Mouse (Mus musculus): ENCODE data around the gene Stx8. TPM values are rescaled to one million over a fixed set of nuclear protein-coding genes. Genes with fewer than 3 reads are reported as not detected.

Gene Stx8
- polyA plus RNA-seq, 1 experiment from 2014 or later: 59.2 TPM

DNA sequence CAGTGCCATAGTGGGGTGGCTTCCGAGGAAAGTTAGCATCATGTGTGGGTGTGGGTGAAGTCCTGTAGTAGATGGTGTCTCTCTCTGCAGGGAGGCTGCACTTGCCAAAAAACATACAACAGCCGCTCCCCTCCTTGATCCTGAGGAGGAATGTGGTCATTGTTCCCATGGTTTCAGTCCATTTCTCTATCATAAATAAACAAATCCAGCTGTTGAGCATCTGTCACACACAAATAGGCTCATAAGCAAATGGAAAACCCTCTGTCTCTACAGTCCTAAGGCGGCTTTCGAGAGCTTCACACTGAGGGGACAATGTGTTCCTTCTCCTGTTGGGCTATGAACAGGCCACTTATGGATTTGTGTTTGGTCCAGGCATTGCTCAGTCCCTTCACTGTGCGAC is 56.9 kb downstream of the Stx8 start:
- Histone ChIP-seq H3K4me3 (no peak overlapping the region), H3K27me3 (no peaks in the 10 kb centered on the region), H3K9ac (no peak overlapping the region), H3K36me3 (no peaks in the 10 kb centered on the region), H3K4me1 (0 out of 2 replicates have a peak, but pooled peaks cover 11% of the 10 kb centered on the region), H3K4me2 (replicated peaks) (no peak overlapping the region), H3K9me3 (no peaks in the 10 kb centered on the region), H3K27ac (no peak overlapping the region)
- ATAC-seq (ENCODE audit: insufficient number of reproducible peaks, insufficient read depth, low FRiP score, low TSS enrichment): no peak
- WGBS: 71% methylated on average over 5 of the region's 5 CpGs

DNA sequence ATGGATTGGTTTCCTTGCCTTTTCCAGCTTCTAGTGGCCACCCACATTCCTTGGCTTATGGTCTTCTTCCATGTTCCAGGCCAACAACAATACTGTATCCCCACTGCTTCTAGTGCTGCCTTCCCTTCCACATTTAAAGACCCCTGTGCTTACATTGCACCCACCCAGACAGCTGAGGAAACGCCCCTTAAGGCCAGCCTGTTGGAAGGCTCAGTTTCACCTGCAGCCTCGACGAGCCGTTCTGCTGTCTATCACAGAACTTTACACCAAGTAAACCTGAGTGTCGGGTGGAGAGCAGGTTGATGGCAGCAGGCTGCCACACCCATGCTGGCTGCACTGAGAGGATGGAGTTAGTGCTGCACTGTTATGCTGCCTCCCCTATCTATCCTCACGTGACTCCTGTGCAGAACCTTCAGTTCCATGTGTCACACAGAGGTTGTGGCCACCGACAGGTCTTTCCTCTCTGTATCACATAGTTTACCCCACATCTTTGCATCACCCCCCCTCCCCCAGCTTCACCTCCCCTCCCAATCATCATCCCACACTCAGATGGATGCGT is 57.9 kb downstream of the Stx8 start:
- H3K27me3 ChIP-seq: no peaks in the 10 kb centered on the region
- no peak for ATAC-seq (ENCODE audit: insufficient number of reproducible peaks, insufficient read depth, low FRiP score, low TSS enrichment)
- no peak overlapping the region for H3K4me2 ChIP-seq (replicated peaks)
- H3K9me3 ChIP-seq: no peaks in the 10 kb centered on the region
- no peaks in the 10 kb centered on the region for H3K36me3 ChIP-seq
- no peak overlapping the region for H3K4me3 ChIP-seq
- no peak overlapping the region for H3K27ac ChIP-seq
- 70% methylated on average over 8 of the region's 8 CpGs for WGBS
- no peak overlapping the region for H3K9ac ChIP-seq
- 0 out of 2 replicates have a peak, but pooled peaks cover 11% of the 10 kb centered on the region for H3K4me1 ChIP-seq

DNA sequence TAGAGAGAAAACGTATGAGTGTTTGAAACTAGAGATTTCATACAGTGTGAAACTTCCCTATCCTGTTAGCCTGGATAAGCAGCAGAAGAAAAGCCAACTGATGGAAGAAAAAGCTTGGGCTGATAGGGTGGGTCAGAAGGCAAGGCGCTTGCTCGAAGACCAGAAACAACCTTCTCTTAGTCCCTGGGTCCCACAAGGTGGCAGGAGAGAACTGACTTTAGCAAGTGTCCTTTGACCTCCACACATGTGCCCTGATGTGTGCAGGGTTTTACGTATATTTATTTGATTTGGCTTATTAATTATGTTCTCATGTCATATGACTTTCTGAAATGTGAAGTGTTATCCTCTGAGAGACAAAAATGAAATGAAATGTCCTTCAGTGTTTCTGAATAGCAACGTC is 60.6 kb downstream of the Stx8 start:
- H3K4me3 ChIP-seq: no peak overlapping the region
- 76% methylated on average over 5 of the region's 5 CpGs for WGBS
- no peaks in the 10 kb centered on the region for H3K36me3 ChIP-seq
- H3K9me3 ChIP-seq: no peaks in the 10 kb centered on the region
- no peak overlapping the region for H3K27ac ChIP-seq
- no peak for ATAC-seq (ENCODE audit: insufficient number of reproducible peaks, insufficient read depth, low FRiP score, low TSS enrichment)
- H3K27me3 ChIP-seq: no peaks in the 10 kb centered on the region
- H3K9ac ChIP-seq: no peak overlapping the region
- no peak overlapping the region for H3K4me2 ChIP-seq (replicated peaks)
- peaks cover 10% of the 10 kb centered on the region; the same call in 1 of the 2 replicates for H3K4me1 ChIP-seq

DNA sequence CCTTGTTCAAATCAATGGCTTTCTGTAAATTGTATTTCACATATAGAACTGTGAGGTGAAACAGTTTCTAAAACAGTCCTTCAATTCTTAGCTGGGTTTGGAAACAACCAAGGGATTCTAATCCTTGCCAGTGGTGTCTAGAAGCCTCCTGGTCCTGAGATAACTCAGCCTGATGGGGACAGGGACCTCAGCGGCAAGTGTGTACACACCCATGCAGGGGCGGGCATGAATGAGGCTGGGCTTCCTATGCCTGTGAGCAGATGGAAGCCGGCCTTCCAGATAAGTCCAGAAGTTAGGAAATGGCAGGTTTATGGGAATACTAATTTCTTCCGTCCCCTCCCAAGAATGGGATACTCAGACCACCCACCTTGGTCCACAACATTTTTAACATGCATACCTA is 63.1 kb downstream of the Stx8 start:
- H3K4me2 ChIP-seq (replicated peaks): no peak overlapping the region
- no peak overlapping the region for H3K27ac ChIP-seq
- H3K4me3 ChIP-seq: no peak overlapping the region
- H3K9ac ChIP-seq: no peak overlapping the region
- H3K9me3 ChIP-seq: no peaks in the 10 kb centered on the region
- ATAC-seq (ENCODE audit: insufficient number of reproducible peaks, insufficient read depth, low FRiP score, low TSS enrichment): no peak
- no peaks in the 10 kb centered on the region for H3K36me3 ChIP-seq
- H3K4me1 ChIP-seq: peaks cover 5% of the 10 kb centered on the region; the same call in 1 of the 2 replicates
- no peaks in the 10 kb centered on the region for H3K27me3 ChIP-seq
- 70% methylated on average over 4 of the region's 4 CpGs for WGBS

DNA sequence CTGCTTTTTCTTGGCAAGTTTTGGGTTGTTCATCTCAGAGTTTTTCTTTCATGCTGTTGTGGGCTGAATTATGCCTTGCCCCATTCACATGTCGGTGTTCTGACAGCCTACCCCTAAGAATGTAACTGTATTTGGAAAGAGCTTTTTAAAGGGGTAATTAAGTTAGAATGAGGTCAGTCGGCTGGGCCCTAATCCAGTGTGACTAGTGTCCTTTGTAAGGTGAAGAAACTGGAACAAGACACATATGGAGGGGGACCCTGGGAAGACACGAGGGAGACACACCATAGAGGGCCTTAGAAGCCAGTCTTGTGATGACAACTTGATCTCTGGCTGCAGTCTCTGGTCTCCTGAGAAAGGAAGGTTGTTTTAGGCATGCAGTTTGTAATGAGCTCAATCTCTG is 63.9 kb downstream of the Stx8 start:
- no peak overlapping the region for H3K9ac ChIP-seq
- WGBS: 21% methylated on average over 3 of the region's 3 CpGs
- H3K27me3 ChIP-seq: no peaks in the 10 kb centered on the region
- no peaks in the 10 kb centered on the region for H3K36me3 ChIP-seq
- H3K27ac ChIP-seq: no peak overlapping the region
- H3K9me3 ChIP-seq: no peaks in the 10 kb centered on the region
- no peak overlapping the region for H3K4me3 ChIP-seq
- peaks cover 5% of the 10 kb centered on the region; the same call in 1 of the 2 replicates for H3K4me1 ChIP-seq
- H3K4me2 ChIP-seq (replicated peaks): no peak overlapping the region
- ATAC-seq (ENCODE audit: insufficient number of reproducible peaks, insufficient read depth, low FRiP score, low TSS enrichment): no peak

DNA sequence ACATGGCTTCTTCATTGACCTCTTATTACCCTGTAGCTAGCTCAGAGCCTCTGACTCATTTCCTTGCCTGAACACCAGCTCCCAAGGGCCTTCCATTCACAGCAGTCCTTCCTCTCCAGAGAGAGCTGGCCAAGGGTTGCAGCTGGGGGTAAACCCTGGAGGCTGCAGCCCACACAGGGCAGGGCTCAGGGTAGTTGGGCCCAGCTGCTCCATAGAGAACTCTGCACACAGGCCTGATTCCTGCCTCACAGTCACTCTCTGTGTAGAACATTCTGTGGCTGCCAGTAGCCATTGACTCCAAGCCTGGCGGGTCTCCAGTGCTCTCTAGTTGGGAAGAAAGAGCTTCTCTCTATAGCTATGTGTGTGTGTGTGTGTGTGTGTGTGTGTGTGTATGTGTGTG is 64.8 kb downstream of the Stx8 start:
- H3K9ac ChIP-seq: no peak overlapping the region
- 85% methylated on average over 1 of the region's 1 CpGs for WGBS
- no peak overlapping the region for H3K27ac ChIP-seq
- no peak overlapping the region for H3K4me2 ChIP-seq (replicated peaks)
- peaks cover 9% of the 10 kb centered on the region for H3K4me1 ChIP-seq
- no peaks in the 10 kb centered on the region for H3K27me3 ChIP-seq
- H3K4me3 ChIP-seq: no peak overlapping the region
- ATAC-seq (ENCODE audit: insufficient number of reproducible peaks, insufficient read depth, low FRiP score, low TSS enrichment): no peak
- no peaks in the 10 kb centered on the region for H3K9me3 ChIP-seq
- H3K36me3 ChIP-seq: no peaks in the 10 kb centered on the region

DNA sequence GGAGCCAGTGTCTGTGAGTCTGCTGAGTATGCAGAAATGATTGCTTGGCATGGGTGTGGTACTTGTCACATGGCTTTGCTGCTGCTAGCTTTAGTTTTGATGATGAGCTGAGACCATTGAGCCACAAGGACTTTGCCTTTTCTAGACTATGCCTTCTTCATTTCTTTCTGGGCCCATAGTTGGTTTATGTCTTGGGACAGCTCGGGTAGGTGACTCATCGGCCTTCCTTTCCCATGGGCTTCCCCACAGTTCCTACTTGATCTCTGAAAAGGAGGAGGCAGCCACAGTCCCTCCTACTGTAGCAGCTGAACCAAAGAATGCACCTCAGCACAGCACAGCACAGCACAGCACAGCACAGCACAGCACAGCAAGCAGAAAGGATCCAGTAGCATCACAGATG is 66.5 kb downstream of the Stx8 start:
- H3K9me3 ChIP-seq: no peaks in the 10 kb centered on the region
- no peak overlapping the region for H3K27ac ChIP-seq
- no peak overlapping the region for H3K4me2 ChIP-seq (replicated peaks)
- no peak overlapping the region for H3K9ac ChIP-seq
- H3K27me3 ChIP-seq: no peaks in the 10 kb centered on the region
- peaks cover 21% of the 10 kb centered on the region for H3K4me1 ChIP-seq
- no peak for ATAC-seq (ENCODE audit: insufficient number of reproducible peaks, insufficient read depth, low FRiP score, low TSS enrichment)
- no peaks in the 10 kb centered on the region for H3K36me3 ChIP-seq
- WGBS: 91% methylated on average over 2 of the region's 2 CpGs
- H3K4me3 ChIP-seq: no peak overlapping the region

DNA sequence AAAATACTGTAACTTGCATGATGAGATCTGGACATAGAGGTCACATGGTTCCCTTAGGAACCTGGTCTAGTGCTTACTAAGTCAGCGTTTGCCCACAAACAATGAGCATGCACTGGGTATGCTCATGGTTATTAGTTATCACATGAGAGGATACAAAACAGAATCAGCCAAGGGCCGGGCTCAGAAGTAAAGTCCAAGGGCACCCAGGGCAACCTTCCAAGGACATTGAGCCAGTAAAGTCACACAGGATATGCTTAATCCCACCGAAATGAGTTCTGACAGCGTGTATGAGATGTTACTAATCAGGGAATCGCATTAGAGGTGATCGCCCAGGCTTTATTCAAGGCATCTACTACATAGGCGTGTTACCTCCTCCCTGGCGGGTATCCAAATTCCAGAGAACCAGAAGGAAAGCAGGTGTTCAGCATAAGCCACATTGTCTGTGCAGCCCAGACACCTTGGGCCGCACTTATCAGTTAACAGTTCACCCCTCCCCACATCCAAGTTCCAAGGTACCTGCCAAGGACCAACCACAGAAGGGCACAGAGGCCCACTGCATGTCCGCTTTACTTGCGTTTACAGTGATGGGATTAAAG is 67.4 kb downstream of the Stx8 start:
- ATAC-seq (ENCODE audit: insufficient number of reproducible peaks, insufficient read depth, low FRiP score, low TSS enrichment): no peak
- no peak overlapping the region for H3K4me3 ChIP-seq
- no peaks in the 10 kb centered on the region for H3K27me3 ChIP-seq
- no peak overlapping the region for H3K27ac ChIP-seq
- no peak overlapping the region for H3K4me2 ChIP-seq (replicated peaks)
- WGBS: 86% methylated on average over 11 of the region's 11 CpGs
- H3K9me3 ChIP-seq: no peaks in the 10 kb centered on the region
- no peak overlapping the region for H3K9ac ChIP-seq
- H3K4me1 ChIP-seq: peaks cover 21% of the 10 kb centered on the region
- no peaks in the 10 kb centered on the region for H3K36me3 ChIP-seq

DNA sequence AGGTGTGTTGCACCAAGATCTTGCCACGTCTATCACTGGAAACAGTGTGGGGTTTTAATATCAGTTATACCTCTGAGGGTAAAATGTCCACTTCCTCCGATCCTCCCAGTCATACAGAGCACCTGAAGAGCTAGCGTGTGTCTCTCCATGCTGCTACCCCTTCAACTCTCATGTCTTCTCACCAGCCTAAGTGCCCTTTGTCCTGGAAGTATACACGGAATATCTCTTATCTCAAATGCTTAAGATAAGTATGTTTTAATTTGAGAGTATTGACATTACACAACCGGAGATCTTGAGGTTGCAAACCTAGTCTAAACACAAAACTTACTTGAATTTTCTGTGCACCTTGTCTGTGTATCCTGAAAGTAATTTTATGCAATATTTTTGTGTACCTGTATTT is 68.4 kb downstream of the Stx8 start:
- Histone ChIP-seq H3K4me1 (peaks cover 21% of the 10 kb centered on the region), H3K4me3 (no peak overlapping the region), H3K27ac (no peak overlapping the region), H3K9ac (no peak overlapping the region), H3K27me3 (no peaks in the 10 kb centered on the region), H3K36me3 (no peaks in the 10 kb centered on the region), H3K4me2 (replicated peaks) (no peak overlapping the region), H3K9me3 (no peaks in the 10 kb centered on the region)
- no peak for ATAC-seq (ENCODE audit: insufficient number of reproducible peaks, insufficient read depth, low FRiP score, low TSS enrichment)
- WGBS: 90% methylated on average over 5 of the region's 5 CpGs

DNA sequence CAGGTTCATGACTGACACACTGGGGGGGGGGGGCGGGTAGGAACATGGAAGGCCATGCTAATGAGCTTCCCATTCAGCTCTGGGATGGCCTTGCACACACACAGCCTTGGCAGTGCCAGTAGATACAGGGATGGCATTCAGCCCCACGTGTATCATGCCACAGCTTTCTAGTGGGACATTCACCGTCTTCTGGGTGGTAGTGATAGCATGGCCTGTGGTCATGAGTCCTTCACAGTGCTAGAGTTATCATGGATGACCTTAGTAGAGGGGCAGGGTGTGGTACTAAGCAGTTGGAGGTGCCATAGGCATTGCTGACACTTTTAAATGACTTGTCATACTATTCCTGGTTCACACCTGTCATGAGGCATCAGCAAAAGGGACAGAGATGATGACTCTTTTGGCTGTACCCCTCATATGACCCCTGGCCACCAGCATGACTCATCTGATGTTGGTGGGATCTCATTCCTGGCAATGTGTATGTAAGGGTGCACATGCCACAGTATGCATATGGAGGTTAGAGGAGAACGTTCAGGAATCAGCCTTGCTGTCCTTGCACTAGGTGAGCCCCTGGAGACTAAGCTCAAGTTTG is 69.4 kb downstream of the Stx8 start:
- 72% methylated on average over 4 of the region's 4 CpGs for WGBS
- no peak overlapping the region for H3K4me2 ChIP-seq (replicated peaks)

DNA sequence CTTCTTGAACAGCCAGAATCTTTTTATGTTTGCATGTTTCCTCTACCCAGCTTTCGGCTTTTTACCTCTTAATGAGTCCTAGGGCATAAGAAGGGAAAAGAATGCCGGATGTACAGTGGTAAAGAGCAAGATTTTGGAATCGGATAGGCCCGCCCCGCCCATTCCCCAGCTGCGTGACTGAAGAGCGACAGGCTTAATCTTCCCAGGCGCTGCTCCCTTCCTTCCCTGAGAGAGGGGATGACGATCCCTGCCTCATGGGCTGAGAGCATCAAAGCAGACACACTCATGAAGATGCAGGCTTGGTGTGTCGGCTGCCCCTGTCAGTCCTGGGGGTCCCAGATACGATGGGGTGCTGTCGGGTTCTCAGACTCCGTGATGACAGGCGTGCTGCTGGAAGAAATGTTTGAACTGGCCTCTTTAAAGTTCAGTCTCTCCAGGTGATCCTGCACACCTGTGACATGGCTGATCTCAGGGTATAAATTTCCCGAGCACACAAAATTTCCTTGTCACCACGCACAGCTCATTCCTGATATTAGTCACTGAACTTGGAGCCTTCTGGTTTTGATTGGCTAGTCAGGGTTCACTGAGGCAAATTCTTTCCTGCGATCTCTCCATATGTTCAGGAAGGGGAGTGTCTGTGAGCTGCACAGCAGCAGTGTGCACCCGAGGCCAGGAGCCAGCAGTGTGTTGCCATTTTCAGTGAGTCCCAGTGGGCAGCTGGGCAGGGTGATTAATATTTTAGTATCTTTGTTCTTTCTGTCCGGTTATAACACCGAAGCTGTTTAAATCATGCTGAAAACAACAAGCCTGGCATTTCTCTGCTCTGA is 70.4 kb downstream of the Stx8 start:
- 44% methylated on average over 20 of the region's 20 CpGs for WGBS
- H3K36me3 ChIP-seq: no peaks in the 10 kb centered on the region
- no peak overlapping the region for H3K4me3 ChIP-seq
- no peak for ATAC-seq (ENCODE audit: insufficient number of reproducible peaks, insufficient read depth, low FRiP score, low TSS enrichment)
- H3K9ac ChIP-seq: no peak overlapping the region
- H3K4me1 ChIP-seq: peaks cover 16% of the 10 kb centered on the region
- H3K27ac ChIP-seq: peak overlapping the region; percentile 63
- H3K27me3 ChIP-seq: no peaks in the 10 kb centered on the region
- no peaks in the 10 kb centered on the region for H3K9me3 ChIP-seq
- peak overlapping the region; percentile 24; the same call in 1 of the 2 replicates for H3K4me2 ChIP-seq (replicated peaks)

More for the DNA sequence above, 69.4 kb downstream of the Stx8 start:
- ATAC-seq (ENCODE audit: insufficient number of reproducible peaks, insufficient read depth, low FRiP score, low TSS enrichment): no peak
- peaks cover 21% of the 10 kb centered on the region for H3K4me1 ChIP-seq
- H3K9ac ChIP-seq: no peak overlapping the region
- no peak overlapping the region for H3K27ac ChIP-seq
- no peaks in the 10 kb centered on the region for H3K9me3 ChIP-seq
- H3K27me3 ChIP-seq: no peaks in the 10 kb centered on the region
- no peak overlapping the region for H3K4me3 ChIP-seq
- H3K36me3 ChIP-seq: no peaks in the 10 kb centered on the region

DNA sequence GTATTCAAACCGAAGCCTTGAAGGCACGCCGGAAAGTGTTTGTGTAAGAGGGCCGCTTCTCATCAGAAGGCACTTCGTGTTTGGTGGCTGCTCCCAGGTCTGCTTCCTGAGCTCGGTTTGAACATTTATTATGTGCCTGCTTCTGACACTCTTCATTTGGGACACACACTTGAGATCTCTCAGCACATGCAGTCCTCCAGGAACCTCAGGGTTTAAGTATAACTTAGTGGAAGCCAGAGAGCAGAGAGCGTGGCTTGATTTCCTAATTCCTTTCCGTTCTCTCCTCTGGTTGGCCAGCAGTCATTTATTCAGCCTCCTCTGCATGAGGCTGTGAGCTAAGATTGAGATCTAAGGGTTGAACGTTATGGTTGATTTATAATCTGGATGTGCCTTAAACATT is 71.1 kb downstream of the Stx8 start:
- peaks cover 16% of the 10 kb centered on the region for H3K4me1 ChIP-seq
- H3K4me2 ChIP-seq (replicated peaks): no peak overlapping the region
- H3K9me3 ChIP-seq: no peaks in the 10 kb centered on the region
- H3K4me3 ChIP-seq: no peak overlapping the region
- no peak overlapping the region for H3K9ac ChIP-seq
- H3K27me3 ChIP-seq: no peaks in the 10 kb centered on the region
- no peaks in the 10 kb centered on the region for H3K36me3 ChIP-seq
- WGBS: 66% methylated on average over 9 of the region's 9 CpGs
- no peak for ATAC-seq (ENCODE audit: insufficient number of reproducible peaks, insufficient read depth, low FRiP score, low TSS enrichment)
- no peak overlapping the region; the same call in 1 of the 2 replicates for H3K27ac ChIP-seq
